ENCODE assay signal across 22 mouse cellular contexts in genomic region chr17:8478554-8478953, GRCm38 (mm10). TPM values are rescaled to one million over a fixed set of nuclear protein-coding genes. Genes with fewer than 3 reads are reported as not detected.
"Had no signal": no experiment of that assay in that cellular context is flagged by ENCODE, and none has a peak within 500 bp of the region (broad histone marks: within the 10 kb centered on the region; RNA-seq: fewer than 3 reads in every experiment).

No protein-coding gene starts in this region.

- ATAC-seq: midbrain, embryonic 16.5 days had no signal

- H3K27ac ChIP-seq: midbrain, embryonic 10.5 days; midbrain, embryonic 12.5 days; neural tube, embryonic 13.5 days; neural tube, embryonic 15.5 days had no signal

- H3K4me3 ChIP-seq: midbrain, embryonic 10.5 days; midbrain, embryonic 12.5 days; myocyte; neural tube, embryonic 13.5 days; neural tube, embryonic 15.5 days had no signal

- DNase-seq: lung, adult 18-20 months; lung, embryonic 14.5 days; lung, postnatal 10 days; lung, postnatal 4 days; midbrain, embryonic 14.5 days; retina, postnatal 1 day; right cerebral cortex, postnatal 25 days; right cerebral cortex, postnatal 4 days; spleen, adult 18-20 months; thymus, adult 2 months; thymus, postnatal 25 days; thymus, postnatal 4 days had no signal

- H3K4me1 ChIP-seq: midbrain, embryonic 10.5 days; midbrain, embryonic 12.5 days had no signal

RNA-seq across cellular contexts. Expression of gene T, which starts 44.3 kb away (rescaled TPM):
- total RNA-seq: megakaryocyte, adult 5-6 weeks; megakaryocyte-erythroid progenitor cell, adult 5-6 weeks had no signal
- polyA plus RNA-seq: small intestine, adult 2 months; urinary bladder, adult 2 months had no signal
